Mouse (Mus musculus) liver, adult (tissue): ENCODE measurements at regions not wholly inside any gene's neighbourhood (a gene's known extent, or its start where the extent isn't known, plus 50 kb on each side); places are given as distances from the start of the nearest gene placed in this dataset.

ENCODE experiments used
- GATA4 ChIP-seq: IDR thresholded peaks from 2 replicates; pipeline ENCODE4 v1.6.1; 2014; ENCODE audit warnings: mild to moderate bottlenecking, low read length; ENCODE audit not compliant: insufficient replicate concordance

- no peak for TF ChIP-seq GATA4
Measured at GRCm38 (mm10) chr2:11853210-11853973, 75.7 kb downstream of the Ankrd16 start.

GRCm38 (mm10) chr2:11869983-11870382 lies 92.3 kb downstream of the Ankrd16 start:
- no peak for TF ChIP-seq GATA4

DNA sequence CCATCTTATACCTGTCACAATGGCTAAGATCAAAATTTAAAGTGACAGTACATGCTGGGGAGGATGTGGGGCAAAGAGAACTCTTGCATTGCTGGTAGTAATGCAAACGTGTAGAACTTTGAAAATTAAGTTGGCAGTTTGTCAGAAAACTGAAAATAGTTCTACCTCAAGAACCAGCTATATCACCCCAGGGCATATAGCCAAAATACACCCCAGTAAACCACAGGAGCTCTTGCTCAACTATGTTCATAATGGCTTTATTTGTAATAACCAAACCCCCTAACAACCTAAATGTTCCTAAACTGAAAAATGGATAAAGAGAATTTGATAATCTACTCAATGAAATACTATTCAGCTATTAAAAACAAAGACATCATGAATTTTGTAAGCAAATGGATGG lies 102.3 kb downstream of the Ankrd16 start:
- TF ChIP-seq GATA4, result no peak

DNA sequence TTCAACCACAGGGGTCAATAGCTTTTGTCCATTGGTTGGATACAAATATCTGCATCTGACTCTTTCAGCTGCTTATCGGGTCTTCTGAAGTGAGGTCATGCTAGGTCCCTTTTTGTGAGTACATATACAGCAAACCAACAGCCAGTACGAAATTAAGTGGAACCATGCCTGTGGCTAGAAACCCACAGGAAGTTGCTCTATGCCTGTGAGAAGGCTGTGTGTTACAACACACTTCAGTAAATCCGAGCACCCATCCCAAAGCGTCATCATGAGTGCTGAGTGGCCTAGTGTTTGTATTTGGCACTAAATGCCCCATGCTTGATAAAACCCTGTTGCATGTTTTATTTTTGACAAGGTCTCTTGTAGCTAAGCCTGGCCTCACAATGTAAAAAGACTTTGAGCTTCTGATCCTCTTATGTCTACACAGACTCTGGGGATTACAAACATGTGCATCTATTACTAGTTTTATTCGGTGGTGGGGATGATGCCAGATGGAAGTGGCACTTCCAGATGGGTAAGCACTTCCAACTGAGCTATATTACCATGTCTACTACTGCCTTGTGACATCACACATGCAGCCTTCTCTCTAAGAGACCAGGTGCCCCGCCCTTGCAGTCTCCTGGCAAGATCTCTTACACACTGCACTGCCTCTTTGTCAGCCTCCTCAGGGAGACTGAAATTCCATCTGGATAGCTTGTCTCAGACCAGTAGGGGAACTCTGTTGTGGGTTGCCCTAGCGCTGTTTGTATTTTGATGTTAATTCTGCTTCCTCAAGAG lies 117.3 kb downstream of the Ankrd16 start:
- TF ChIP-seq GATA4, result no peak

DNA sequence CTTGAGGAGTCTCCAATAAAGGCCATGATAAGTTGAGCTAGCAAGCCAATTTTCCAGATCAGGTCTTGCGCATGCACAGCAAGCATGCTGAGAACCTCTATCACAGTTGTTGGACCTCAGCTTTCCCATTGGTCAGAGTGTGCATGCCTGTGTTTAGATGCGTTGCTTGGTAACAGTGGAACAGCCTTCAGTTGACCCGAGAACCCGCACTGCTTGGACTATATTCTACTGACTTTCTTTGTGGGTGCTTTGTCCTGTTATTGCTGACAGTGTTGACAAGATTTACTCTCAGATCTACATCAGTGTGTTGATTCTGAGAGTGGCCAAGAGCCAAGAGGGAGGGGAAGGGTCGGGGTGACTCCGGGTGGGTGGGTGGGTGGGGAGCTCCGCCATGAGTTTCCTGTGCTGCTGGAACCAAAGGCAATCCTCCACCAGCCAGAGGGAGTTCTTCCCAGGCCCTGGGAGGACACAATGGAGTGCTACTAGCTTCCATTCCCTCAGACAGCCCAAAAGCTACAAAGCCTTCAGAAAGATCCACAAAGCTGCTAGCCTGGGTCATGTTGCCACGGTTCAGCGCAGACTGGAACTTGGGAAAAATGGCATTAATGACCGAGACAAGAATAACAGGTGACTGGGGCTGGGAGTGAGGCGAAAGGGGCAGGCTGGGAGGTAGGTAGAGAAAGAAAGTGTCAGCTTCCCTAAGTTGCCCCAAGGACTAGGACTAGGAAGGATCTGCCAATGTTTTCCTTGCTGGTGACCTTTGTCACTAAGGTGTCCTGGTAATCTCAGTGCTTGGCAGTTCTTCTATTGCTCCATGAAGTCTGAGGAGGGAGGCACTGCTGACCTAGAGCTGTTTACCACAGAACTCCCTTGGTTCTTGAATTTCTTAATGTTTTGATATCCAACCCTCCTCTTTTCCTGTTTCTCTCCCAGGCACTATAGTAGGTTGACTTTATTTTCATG lies 122.3 kb downstream of the Ankrd16 start:
- TF ChIP-seq GATA4, result no peak

- TF ChIP-seq GATA4, result no peak
Measured at GRCm38 (mm10) chr2:11914782-11915181, 137.1 kb downstream of the Ankrd16 start.

- TF ChIP-seq GATA4, result no peak
Measured at GRCm38 (mm10) chr2:11917373-11917772, 139.7 kb downstream of the Ankrd16 start.

- TF ChIP-seq GATA4, result no peak
Measured at GRCm38 (mm10) chr2:11918070-11918469, 140.4 kb downstream of the Ankrd16 start.

DNA sequence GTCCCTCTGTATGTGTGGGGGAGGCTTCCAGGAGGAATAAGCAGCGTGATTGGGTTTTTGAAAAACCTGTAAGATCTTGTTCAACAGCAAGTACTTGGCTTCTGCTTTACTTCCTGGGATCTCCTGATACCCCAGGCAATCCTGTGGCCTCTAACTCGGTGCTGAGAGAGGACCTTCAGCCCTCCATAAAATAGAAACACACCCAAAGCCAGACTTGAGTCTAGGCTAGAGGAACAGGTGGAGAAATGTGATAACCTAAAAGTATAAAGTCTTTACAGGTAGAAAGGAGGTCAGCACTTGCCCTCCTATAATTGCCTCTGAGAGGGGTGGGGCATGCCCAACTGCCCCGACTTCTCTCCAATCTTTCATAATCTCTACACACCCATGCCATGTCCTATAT lies 183.1 kb downstream of the Ankrd16 start:
- no peak for TF ChIP-seq GATA4

DNA sequence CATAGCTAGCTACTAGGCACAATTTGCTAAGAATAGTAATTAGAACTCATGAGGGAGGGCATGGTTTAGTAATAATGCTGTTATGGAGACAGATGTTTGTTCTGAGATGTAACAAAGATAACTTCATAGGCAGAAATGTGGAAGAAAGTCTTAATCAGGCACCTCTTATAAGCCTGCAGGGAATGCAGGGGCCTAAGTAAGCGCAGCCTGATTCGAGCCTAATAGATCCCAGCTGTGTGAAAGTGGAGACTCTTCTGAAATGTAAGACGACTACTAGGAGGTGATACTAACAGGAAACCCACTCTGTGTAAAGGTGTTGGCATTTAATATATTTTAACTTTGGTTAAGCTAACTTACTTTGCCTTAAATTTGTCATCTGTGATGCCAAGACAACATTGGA lies 187.7 kb downstream of the Ankrd16 start:
- no peak for TF ChIP-seq GATA4

DNA sequence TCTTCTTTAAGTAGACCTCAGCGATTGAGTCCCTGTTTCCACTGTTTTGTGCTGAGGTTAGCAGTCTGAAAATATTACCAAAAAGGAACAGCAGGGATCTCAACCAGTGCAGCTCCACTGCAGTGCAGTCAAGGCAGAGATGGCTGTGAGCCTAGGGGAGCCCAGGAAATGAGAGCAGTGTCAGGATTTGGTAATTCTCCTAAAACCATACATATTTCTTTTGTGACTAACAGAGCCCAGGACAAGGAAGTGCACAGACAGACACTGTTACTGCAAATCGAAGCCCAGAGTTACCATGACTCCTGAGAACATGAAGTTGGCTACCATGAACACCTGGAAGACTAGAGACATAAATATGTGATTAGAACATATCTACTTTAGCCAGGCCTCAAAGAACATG lies 189.3 kb downstream of the Ankrd16 start:
- no peak for TF ChIP-seq GATA4

DNA sequence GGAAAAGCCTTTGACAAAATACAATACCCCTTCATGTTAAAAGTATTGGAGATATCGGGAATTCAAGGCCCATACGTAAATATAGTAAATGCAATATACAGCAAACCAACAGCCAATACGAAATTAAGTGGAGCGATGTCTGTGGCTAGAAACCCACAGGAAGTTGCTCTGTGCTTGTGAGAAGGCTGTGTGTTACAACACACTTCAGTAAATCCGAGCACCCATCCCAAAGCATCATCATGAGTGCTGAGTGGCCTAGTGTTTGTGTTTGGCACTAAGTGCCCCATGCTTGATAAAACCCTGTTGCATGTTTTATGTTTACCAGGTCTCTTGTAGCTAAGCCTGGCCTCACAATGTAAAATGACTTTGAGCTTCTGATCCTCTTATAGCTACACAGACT lies 194.3 kb downstream of the Ankrd16 start:
- TF ChIP-seq GATA4, result no peak

DNA sequence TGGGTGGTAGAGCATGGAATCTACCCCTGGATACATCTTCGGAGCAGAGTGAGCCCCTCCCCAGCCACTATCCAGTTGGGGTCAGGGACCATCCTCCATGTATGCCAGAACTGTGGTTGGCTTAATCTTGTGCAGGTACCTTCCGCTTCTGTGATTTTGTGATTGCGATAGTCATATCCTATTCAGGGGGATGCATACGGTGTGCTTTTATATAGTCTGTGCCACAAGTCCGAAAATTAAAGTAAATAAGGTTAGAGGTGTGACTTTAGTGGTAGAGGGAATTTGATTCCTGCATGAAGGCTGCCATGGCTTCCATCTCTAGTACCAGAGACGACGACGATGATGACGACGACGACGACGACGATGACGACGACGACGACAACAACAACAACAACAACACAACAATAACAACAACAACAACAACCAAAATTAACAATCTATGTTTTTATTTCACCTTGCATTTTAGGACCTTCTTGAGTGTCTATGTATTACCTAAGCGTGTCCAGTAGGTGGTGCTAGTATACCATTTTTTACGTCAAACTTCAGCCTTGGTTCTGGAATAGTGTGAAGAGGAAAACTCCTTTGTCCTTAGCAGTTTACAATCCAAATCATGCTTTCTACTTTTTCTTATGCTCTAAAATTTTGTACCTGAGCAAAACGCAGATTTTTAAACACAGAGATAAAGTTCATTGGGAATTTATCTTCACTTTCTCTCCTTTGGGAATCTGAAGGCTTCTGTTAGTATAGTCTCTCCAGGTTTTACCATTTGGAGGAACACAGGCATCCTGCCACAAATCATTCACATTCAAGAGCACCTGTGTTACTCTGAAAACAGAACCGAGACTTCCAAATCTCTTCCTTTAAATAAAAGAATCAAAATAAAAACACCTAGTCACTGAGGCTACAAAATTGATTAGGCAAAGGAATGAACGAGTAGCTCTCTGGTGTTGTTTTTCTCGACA lies 224.5 kb downstream of the Ankrd16 start:
- no peak for TF ChIP-seq GATA4

GRCm38 (mm10) chr2:12004330-12004729 lies 226.7 kb downstream of the Ankrd16 start:
- TF ChIP-seq GATA4, result peak; percentile 58; the same call in 1 of the 2 replicates
